Mouse (Mus musculus) T-helper 17 cell (primary cell): Measurements from ENCODE around the gene Shprh.
"Not testable (repeated sequence)": the region's sequence is repeated elsewhere in the genome, so short reads cannot be mapped to it uniquely, and the experiment has no call there.

Experiments
- in situ Hi-C, 2 experiments: fragments of 300-600 bp; cut with MboI, MseI; formaldehyde crosslinking; loops; 1 replicate in 1 of 2; 2 replicates in 1 of 2; pipeline ENCODE4 v1.15.1; 2025; ENCODE audit warnings: high pct_unique_total_duplicates in 2 of 2

Gene Shprh

DNA sequence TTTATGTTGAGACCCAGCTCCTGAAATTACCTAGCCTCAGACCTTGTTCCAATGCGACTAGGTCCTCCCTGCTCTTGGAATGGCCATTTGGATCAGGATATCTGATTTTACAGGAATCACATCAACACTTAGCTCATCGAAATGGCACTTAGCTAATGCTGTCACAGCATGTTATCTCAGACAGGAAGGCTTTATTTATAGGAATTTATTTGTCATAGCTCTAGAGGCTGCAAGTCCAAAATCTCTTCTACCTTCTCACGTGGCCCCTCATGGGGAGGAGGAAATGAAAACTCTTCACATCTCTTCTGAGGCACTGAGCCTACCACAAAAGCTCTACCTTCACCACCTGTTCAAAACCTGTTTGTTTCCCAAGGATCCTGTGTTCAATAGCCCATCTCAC lies 84.0 kb downstream of the Shprh start:
- in situ Hi-C loops = loop anchor here in 1 of 2 experiments (5.0 kb wide), 1 partner anchor 39 kb away; no protein-coding TSS in a partner anchor

- in situ Hi-C loops = not testable (repeated sequence)
These were observed 93.8 kb downstream of the Shprh start for GRCm38 (mm10) chr10:11242988-11243387.

- in situ Hi-C loops = no loop called here
These were observed 99.0 kb downstream of the Shprh start for GRCm38 (mm10) chr10:11248210-11248609.

GRCm38 (mm10) chr10:11250247-11250997 lies 101.2 kb downstream of the Shprh start:
- in situ Hi-C loops = loop anchor here in 1 of 2 experiments (10.0 kb wide), 1 partner anchor 306 kb away; no protein-coding TSS in a partner anchor

DNA sequence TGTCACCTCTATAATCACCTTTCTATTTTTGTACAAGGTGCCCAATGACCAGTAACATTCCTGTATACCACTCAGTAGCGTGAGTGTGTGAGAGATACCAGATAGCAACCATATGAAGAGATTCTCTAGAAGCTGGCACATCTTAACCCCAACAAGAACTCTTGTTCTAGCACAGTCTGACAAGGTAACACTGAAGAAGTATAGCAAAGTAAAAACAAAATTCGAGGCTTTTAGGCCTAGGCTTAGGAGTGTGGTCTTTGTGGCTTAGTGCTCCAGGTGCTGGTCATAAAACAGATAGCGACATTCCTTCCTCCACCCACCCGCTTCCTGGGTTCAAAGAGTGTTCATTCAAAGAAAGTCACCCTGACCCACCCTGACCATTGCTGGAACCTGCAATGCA lies 104.4 kb downstream of the Shprh start:
- in situ Hi-C loops = loop anchor here in 1 of 2 experiments (10.0 kb wide), 1 partner anchor 309 kb away; no protein-coding TSS in a partner anchor

DNA sequence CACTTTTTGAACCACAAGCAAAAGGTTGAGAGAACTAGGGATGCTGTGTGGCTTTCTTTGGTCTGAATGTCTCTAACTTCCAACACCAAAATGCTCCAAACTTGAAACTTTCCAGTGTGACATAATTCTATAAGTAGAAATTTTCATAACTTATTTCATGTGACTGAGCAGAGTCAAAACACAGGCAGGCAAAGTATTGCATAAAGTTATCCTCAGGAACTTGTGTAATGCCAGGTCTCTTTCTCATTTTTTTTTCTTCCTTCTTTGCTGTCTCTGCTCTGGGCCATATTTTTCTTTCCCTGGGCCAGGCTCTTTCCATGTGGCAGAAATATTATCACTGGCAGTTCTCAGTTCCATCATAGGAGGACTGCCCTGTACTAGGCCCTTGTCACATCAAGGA lies 110.9 kb downstream of the Shprh start:
- in situ Hi-C loops = no loop called here

- in situ Hi-C loops = not testable (repeated sequence)
These were observed 113.1 kb downstream of the Shprh start for GRCm38 (mm10) chr10:11262292-11262691.

DNA sequence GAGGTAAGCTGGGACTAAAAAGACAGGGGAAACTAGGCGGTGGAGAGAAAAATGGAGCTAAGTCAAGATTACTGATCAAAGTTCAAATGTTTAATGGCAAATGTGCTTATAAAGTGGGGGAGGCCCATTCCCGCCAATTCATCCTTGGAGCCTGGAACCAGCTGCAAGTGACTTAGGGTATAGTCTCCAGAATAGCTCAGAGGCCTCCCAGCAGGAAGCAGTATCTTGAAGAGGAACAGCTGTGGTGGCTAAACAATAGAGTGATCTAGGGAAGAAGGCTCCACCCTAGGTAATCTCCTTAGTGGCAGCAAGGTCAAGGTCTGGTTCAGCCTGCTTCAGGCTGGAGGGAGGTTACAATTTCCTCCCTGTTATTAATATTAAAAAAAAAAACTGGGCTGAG lies 114.6 kb downstream of the Shprh start:
- in situ Hi-C loops = not testable (repeated sequence)
